Mouse (Mus musculus): ENCODE results near the gene Fibin.

The Fibin gene

DNA sequence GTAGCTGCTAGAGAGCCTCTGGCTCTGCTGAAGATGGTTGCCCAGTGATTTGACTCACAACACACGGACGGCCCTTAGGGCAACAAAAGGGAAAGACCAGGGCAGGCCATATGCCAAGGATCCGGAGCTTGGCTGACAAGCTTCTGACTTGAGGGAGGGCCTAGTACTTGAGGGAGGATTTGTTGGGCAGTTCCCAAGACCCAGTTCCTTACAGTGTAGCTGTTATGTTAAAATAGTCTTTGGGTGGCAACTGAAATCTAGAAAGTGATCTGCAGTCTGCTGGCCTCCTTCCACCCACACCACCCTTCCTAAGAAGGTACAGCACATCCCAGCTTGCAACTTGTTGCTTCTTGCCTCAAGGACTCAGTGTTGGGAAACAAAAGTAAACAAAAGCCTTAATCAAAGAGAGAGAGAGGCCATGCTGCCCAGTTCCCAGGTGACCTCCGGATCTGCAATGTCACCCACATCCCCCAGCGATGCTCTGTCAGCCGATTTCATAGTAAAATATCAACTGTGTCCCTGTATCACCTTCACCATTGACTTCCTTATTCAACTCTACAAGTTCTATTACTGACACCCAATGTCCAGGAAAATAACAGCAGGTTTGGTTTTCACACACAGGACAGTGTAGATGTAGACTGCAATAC lies 48.4 kb downstream of the Fibin start, which contains the start of gene Bbox1:
Gene Bbox1, minus strand, starts transcription at position 52 of the 647 bp plus-strand sequence.
- peak; percentile 40 for ATAC-seq (ENCODE audit: insufficient number of reproducible peaks, low FRiP score, low TSS enrichment)

DNA sequence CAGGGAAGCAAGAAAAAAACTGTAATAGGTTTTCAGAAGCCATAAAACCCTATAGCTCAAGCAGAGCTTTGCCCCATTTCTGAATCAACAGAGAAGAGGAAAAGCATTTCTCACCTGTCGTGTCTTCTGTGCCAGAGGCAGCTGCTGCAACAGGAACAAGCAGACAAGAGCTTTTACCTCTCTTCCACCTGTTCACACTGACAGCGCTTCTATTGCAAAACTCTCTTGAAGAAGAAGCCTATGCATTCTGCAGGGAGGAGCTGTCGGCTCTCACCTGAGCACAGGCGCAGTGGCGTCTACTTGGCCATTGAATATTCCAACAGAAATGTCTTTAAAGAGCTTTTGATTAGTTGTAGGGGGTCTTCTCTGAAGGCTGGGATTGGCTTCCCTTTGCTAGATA lies 48.9 kb downstream of the Fibin start:
- no peak for ATAC-seq (ENCODE audit: insufficient number of reproducible peaks, low FRiP score, low TSS enrichment)

GRCm38 (mm10) chr2:110313305-110313824 lies 49.6 kb downstream of the Fibin start:
- no peak for ATAC-seq (ENCODE audit: insufficient number of reproducible peaks, low FRiP score, low TSS enrichment)

All from cerebellum, adult (tissue).